Mouse (Mus musculus) induced T-regulatory cell, adult 2 months (primary cell): ENCODE data around the gene Cox7a1.
"Not testable (repeated sequence)": the region's sequence is repeated elsewhere in the genome, so short reads cannot be mapped to it uniquely, and the experiment has no call there.

Source experiments
- DNase-seq: peaks from one replicate; pipeline ENCODE4 v3.0.0-alpha.2; 2012; ENCODE audit warnings: low read depth

The Cox7a1 gene

DNA sequence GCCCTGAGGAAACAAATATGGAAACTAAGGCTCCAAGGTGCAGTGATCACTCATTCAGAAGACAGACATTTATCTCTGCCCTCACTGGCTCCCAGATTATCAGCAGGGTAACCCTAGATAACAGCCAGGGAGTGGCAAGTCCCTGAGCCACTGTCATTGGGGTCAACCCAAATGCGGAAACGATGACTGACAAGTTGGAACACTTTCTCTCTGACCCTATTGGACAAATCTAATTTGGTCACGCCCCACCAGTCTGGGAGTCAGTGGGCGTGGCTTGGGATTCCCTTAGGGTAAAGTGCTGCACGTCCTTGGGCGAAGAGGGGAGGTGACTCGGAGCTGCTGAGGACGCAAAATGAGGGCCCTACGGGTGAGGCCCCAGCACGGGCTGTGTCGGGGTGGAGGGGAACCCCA, at the start of gene Cox7a1:
Gene Cox7a1 (plus strand): TSS at position 266 of the 411 bp plus-strand sequence.
- peak; percentile 94 for DNase-seq

DNA sequence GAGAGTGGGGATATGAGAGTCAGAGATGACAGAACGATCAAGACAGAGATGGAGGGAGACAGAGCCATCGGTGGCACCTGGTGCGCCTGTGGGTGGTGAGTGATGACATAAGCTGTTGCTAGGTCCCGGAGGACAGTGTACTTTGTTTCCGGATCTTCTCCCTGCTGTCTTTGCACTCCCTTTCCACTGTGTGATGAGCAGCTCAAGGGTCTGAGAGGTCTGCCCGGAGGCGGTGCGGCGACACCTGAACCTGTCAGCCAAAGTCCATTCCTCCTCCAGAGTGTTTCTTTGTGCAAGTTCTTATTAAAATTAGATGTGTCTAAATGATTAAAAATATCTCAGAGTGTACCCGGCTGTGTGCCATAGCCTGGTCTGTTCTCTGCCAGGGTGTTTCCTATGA, 47.1 kb upstream of the Cox7a1 start:
- no peak for DNase-seq

DNA sequence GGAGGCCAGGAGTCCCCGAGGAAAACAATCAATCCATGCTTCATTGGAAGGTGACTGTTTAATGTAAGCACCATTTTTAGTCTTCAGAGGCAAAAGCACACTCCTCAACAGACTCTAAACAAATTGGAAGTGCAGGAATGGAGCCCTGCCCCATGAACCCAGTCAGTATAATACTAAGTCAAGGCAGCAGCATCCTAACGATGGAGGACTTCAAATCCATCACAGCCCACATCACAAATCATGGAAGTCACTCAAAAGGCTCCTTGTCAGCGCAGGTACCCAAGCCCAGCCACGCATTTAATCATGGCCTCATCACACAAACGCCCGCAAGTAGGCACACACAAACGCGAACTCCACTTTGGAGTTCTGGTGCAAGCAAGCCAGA, 40.8 kb upstream of the Cox7a1 start:
- DNase-seq: no peak

DNA sequence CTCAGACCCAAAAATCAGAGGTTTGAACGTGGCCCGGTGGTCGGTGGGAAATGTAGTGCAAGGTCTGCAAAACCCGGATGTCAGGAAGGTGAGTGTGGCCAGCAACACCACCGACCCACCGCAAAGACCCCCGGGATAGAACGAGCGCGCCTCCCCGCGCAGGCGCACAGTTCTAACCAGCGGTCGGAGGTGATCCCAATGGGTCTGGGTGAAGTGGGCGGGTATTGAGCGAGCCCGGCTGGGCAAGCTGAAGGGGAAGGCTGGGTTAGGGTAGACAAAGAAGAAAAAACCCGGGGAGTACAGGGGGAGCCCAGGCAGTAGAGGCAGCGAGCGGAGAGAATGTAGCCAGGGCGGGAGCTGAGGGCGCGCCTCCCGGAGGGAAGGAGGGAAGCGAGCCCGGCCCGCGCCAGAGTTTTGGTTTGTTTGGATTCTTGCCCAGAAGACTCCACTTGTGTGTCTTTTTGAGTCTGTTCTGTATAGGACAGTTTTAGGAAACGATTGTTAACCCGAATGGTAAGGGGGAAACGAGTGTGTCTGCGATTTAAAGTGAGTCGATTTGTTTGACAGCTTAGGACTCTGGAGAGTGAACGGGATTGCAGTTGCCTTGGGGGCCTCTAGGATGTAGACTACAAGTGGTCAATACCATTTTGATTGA, 40.3 kb upstream of the Cox7a1 start:
- no peak for DNase-seq

DNA sequence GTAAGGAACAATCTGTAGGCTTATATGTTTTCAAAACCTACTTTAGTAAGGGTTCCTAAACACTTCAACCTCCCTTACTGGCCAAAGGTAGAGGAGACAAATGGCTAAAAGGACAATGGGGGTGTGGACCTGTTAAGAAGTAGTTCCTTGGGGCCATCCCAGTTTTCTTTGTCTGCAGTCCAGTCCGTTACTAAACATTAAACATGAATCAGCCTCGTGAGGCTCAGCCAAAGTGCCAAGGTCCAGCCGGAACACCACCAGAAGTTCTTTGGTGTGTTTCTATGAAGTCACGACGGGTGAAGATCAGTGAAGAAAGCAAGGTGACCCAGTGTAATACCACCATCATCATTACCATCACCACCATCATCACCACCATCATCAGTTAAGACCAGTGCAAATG, 36.9 kb upstream of the Cox7a1 start:
- no peak for DNase-seq

DNA sequence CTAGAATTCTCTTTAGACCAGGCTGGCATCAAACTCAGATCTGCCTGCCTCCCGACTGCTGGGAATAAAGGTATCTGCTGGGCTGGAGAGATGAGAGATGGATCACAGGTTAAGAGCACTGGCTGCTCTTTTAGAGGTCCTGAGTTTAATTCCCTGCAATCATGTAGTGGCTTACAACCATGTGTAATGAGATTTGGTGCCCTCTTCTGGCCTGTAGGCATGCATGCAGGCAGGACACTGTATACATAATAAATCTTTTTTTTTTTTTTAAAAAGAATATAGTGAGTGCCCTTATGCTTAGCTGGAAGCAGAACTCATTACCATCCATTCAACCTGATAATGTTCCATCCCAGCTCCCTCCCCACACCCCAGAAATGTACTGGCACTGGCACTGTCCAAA, 29.9 kb upstream of the Cox7a1 start:
- DNase-seq: peak; percentile 18

DNA sequence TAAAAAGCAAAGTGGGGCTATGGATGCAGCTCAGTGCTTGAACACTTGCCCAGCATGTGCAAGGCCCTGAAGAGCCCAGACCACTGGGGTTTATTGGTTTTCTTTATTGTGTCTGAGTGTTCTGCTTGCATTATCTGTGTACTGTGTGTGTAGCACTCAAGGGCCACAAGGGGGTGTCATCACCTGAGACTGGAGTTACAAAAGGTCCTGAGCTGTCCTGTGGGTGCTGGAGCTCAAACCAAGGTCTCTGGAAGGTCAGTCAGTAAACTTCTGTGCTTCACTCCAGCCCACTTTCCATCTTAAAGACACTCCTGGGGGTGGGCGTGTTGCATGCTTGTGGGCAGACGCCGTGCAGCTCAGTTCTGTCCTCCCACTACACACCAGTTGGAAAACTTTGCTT, 28.4 kb upstream of the Cox7a1 start:
- no peak for DNase-seq

DNA sequence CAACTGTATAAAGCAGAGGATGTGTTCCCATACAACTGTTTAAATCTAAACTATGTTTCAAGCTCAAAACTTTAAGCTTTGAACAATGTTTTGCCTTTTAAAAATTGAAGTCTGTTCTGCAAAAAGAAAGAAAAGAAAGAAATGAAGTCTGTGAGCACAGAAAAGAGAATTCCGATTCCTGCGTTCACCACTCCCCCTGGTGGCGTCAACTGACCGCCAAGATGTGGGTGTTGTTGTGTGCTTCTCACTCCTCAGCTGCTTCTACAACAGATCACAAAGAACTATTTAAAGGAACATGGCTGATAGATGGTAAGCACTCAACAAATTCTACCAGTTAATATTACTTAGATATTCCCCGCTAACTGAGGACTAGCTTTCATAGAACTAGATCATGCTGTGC, 20.8 kb upstream of the Cox7a1 start:
- no peak for DNase-seq

DNA sequence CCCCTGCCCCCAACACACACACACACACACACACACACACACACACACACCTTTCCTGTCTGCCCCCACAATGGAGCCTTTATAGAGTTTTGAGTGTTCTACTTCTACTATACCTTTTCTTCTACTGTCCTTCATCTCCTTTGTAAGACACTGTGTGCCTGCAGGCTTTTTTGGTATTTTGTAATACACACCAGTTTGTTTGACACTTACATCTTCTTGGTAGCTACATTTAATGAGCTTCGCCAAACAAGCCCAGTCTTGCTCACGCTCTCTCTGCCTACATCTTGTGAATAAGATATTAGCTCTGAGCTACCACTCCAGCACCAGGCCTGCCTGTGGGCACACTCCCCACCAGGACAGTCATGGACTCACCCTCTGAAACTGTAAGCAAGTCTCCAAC, 19.2 kb upstream of the Cox7a1 start:
- no peak for DNase-seq

DNA sequence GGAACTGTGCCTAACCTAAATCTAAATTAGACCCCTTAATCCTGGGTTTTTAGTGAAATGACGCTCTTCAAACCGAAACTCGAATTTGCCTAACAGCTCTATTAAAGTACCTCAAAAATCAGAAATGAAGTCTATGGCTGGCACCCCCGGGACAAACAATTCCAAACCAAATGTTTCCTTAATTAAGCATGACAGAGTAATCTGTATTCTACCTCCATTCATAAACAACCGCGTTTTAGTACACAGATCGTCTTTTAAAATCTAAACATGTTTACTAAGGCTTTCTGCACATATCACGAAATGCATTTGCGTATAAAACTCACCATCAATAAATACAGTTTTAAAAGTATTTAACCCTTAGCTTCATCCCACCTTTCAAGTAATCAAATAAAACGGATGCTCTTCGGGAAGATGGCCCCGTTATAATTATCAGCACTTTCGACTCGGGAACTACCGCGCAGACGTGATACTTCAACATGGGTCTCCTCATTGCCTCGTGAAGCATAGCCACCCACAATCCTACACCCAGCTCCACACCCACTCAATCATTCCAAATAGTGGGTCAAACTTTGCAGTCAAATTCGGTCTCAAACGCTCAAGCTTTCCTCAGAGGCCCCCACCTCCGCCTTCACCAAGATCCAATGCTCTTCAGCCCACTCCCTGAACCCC, 14.9 kb upstream of the Cox7a1 start:
- DNase-seq: no peak

DNA sequence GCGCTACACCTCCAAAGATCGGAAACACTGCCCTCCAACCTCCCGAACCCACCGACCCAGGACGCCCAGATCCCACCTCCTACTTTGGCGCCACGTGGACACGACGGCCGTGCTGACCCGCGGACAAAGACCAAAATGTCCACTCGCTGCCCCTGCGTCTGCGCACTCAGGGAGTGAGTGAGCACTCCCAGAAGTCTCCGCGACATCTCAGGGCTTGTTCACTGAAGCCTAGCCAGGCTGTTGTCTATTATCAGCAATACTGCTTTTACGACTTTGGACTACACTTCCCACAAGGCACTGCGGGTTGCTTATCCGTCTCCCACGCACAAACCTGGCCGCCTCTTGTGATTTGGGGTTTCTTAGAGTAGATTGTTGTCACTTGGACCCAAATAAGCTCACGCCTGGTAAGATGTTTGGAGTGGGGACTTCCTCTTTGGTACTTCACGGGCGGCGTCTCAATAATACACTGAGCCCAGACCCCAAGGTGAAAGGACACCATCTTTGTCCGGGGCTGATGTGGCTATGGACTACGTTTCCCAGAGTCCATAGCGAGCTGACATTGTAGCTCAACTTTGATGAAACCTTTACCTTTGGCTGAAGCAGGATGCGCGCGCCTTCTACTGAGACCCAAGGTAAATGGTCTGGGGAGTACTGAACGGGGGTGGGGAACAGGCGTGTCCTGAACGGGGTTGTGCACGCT, 14.2 kb upstream of the Cox7a1 start, which contains the start of gene Zfp146:
Gene Zfp146 (minus strand): TSS at position 168 of the 700 bp plus-strand sequence.
- DNase-seq: peak; percentile 96

DNA sequence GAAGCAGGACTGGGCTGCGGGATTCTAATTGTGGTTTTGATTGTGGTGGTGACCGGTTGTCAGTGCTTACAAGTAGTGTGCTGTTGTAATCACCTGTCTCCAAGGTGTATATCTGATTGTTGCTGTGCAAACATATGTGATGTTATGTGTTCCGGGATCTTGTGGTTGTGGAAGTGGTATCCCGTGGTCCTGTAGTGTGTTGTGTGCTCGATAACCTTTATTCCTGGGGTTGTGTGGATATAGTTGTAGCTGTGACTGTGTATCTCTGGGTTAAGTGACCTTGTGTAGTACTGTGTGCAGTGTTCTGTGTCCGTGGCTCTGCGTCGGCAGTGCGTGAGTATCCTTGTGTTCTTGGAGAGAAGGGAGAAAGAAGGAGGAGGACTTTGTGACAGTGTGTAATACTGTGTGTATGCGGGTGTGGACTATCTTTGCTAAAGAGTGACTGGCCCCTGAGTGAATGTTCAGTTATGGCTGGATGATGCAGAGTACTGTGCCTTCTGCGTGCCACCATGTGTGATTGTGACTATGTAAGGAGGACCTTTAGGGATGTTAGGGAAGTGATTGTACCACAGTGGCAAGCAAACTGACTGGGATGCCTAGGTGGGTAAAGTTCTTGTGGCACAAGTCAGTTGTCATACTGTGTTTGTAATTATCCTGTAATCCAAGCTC, 13.5 kb upstream of the Cox7a1 start:
- no peak for DNase-seq

DNA sequence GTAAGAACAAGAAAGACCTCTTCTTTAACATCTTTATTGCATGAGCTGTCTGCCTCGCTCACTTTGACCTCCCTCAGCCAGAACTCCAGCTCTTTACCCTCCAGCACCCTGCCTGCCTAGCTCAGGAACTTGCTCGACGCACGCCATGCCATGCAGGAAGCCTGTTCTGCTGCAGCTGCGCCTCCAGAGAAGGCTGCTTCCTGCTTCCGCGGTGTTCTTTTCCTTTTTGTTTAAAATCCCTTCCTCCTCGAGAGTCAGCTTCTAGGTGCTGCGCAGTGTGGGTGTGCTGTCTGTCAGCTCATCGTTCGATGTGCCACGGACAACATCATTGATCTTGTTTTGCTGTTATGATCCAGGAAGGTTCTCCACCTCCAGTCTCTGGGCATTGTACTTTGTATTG, 7.5 kb upstream of the Cox7a1 start:
- no peak for DNase-seq

DNA sequence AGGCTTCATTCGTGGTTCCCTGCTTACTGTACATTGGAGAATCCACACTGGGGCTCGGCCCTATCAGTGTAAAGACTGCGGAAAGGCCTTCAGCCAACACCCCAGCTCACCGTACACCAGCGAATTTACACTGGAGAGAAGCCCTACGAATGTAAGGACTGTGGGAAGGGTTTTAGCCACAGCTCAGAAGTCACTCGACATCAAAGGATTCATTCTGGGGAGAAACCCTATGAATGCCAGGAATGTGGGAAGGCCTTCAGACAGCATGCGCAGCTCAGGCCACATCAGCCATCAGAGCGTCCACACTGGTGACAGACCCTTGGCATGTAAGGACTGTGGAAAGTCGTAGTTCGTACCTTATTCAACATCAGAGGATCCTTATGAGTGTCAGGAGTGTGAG, 5.7 kb upstream of the Cox7a1 start:
- DNase-seq: no peak

DNA sequence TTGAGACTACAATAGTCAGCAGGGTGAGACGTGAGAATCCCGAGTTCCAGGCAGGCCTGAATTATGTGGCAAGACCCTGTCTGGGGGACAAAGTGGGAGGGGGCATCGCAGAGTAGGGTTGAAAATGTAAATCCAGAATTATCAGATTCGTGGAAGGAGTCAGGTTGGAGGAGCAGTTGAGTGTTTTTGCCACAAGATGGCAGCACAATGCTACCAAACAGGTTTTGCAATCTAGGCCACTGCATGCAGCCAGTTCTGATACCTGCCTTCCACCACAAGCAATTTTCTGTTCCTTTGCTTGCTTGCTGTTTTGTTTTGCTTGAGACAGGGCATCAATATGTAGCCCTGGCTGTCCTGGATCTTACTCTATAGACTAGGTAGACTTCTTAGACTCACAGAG, 2.6 kb upstream of the Cox7a1 start:
- DNase-seq: peak; percentile 91

DNA sequence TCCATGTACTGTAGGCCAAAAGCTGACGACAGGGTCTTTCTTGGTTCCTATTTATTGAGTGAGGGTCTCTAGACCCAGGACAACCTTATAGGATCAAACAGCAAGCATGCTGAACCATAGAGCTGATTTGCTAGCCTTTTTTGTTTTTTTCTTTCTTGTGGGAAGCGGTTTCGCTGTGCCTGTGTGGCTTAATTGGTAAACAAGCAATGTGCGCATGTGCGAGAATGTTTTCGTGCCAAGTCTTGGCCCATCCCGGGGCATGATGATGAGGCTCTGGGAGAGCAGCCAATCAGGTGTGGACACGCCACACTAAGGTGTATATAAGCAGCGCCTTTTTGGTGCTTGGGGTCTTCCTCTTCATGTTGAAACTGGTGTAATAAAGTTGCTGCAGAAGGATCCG, 2.0 kb upstream of the Cox7a1 start:
- not testable (repeated sequence) for DNase-seq

DNA sequence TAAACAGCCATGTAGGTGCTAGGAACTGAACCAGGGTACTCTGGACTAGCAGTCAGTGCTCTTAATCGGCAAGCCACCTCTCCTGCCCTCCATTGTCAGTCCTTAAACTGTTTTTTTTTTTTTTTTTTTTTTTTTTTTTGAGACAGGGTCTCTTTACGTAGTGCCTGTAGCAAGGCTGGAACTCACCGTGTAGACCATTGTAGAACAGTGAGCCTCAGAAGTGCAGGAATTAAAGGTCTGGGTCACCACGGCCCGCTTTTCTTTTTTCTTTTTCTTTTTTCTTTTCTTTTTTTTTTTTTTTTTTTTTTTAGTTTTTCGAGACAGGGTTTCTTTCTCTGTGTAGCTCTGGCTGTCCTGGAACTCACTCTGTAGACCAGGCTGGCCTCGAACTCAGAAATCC, 755 bp upstream of the Cox7a1 start:
- not testable (repeated sequence) for DNase-seq

DNA sequence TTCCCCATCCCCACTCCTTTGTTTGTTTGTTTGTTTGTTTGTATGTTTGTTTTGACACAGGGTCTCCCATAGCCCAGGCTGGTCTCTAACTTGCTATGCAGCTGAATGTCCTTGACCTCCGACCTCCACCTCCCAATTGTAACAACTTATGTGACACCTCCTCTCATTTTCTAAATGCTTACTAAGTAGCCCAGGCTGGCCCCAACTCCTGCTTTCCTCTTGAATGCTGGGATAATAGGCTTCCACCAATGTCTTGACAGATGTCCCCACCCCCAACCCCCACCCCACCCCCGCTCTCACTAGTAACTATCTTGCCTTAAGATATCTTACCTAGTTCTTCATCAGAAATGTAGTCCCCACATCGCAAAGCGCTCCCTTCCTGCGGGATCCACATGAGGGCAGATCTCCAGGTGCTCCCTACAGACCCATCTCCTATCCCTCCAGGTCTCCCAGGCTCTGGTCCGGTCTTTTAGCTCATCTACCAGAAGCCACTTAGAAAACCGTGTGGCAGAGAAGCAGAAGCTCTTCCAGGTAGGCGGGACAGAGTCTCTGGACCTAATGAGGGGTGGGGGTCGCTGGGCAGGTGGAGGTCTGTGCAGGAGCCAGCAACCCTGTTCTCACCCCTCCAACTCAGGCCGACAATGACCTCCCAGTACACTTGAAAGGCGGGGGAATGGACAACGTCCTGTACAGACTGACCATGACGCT, 851 bp downstream of the Cox7a1 start:
- no peak for DNase-seq

DNA sequence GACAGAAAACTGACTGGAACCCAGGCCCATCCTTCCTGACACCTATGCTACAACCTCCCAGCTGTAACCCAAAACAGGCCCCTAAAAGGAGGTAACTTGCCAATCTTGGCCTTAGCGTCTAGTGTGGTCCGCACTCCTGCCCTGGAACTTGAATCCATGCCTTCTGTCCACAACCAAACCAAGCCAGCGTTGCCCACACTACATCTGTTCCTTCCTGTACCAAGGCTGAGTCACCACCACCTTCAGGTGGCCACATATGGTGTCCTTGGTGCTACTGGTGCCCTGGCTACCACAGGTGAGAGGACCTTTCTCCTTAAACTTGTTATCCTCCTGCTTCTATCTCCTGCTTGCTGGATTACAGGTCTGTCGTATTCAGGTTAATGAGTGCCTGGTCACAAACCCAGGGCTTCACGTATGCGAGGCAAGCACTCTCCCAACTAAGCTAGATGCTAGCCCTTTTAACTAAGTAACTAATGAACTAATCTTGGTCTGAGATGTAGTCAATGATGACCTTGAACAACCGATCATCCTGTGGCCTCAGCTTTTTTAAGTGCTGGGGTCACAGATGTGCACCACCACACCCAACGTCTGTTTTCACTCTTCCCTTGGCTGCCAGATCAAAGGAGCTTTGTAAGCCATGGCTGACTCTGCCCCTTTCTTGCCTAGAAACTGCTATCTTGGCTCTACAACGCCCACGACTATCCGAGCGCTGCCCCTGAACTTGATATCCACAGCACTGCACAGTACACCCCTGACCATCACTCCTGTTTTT, 4.6 kb downstream of the Cox7a1 start:
- DNase-seq: no peak

DNA sequence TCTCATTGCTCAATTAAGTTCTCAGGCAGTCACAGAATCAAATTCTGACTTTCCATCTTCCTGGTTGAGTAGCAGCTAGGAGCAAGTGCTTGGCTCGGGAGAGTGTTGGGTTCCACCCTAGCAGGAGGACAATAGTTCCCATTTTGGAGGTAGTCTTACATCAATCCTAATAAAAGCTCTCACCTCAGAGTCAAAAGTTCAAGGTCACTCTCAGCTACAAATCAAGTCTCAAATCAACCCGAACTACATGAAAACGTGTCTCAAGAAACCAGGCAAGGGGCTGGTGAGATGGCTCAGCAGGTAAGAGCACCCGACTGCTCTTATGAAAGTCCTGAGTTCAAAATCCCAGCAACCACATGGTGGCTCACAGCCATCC, 5.2 kb downstream of the Cox7a1 start:
- no peak for DNase-seq

DNA sequence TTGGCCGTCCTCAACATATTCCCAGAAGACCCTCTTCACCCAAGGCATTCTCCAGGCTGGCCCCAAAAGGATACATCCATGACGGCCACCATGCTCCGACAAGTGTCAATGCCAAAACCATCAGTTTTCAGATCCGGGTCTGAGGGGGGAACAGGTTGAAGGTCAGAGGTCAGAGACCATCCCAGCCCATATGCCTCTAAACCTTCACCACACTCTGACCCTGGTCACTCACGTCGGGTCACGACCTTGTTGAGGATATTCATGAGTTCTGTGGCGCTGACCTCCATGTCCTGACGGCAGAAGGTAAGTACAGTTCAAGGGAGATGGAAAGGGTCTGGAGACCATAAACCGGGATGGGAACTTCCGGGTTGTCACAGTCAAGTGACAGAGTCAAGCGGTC, 8.1 kb downstream of the Cox7a1 start:
- DNase-seq: no peak
